ENCODE assay signal across 8 mouse cellular contexts in genomic region chr19:8774086-8774835, GRCm38 (mm10). TPM values are rescaled to one million over a fixed set of nuclear protein-coding genes. Genes with fewer than 3 reads are reported as not detected.
A peak's percentile ranks its signal among the peaks of the same experiment; 100 is the strongest.
DNase-seq lines count a peak whose midpoint lies in the region; ATAC-seq and TF ChIP-seq lines count a peak whose summit lies in the region.

TSS of gene Tmem179b (minus strand) at chr19:8774467.

- no peaks in the 10 kb centered on the region for H3K9me3 ChIP-seq in heart, embryonic 11.5 days (replicated peaks; ENCODE audit: control insufficient read depth, low read length)
- no peaks in the 10 kb centered on the region for H3K9me3 ChIP-seq in kidney, postnatal 0 days (replicated peaks; ENCODE audit: low read length)
- no peaks in the 10 kb centered on the region for H3K9me3 ChIP-seq in liver, embryonic 11.5 days (ENCODE audit: control insufficient read depth, low read length)
- no peaks in the 10 kb centered on the region for H3K9me3 ChIP-seq in stomach, embryonic 14.5 days (ENCODE audit: control insufficient read depth, low read depth, low read length)

- peaks cover 10% of the 10 kb centered on the region; the same call in 1 of the 2 replicates for H3K36me3 ChIP-seq in heart, embryonic 11.5 days (ENCODE audit: control insufficient read depth, insufficient read depth, low read length)
- H3K36me3 ChIP-seq in kidney, postnatal 0 days (ENCODE audit: insufficient read depth, low read length): peaks cover 13% of the 10 kb centered on the region
- H3K36me3 ChIP-seq in liver, embryonic 11.5 days (ENCODE audit: control insufficient read depth, insufficient read depth, low read length): peaks cover 16% of the 10 kb centered on the region
- H3K36me3 ChIP-seq in stomach, embryonic 14.5 days (ENCODE audit: control insufficient read depth, insufficient read depth, low read length): peaks cover 29% of the 10 kb centered on the region

- H3K4me3 ChIP-seq in heart, embryonic 11.5 days (ENCODE audit: low read depth, low read length): peak within 1 kb of the TSS; percentile 87
- peak within 1 kb of the TSS; percentile 73 for H3K4me3 ChIP-seq in kidney, postnatal 0 days (replicated peaks; ENCODE audit: low read depth, low read length)
- H3K4me3 ChIP-seq in liver, embryonic 11.5 days (ENCODE audit: low read depth, low read length): peak within 1 kb of the TSS; percentile 80
- peak within 1 kb of the TSS; percentile 75 for H3K4me3 ChIP-seq in stomach, embryonic 14.5 days (ENCODE audit: low read depth, low read length)

- peak; percentile 89 for ATAC-seq in erythroblast, adult 5-6 weeks (replicated peaks; ENCODE audit: low FRiP score, poor library complexity, severe bottlenecking)
- peak; percentile 85 for ATAC-seq in heart, embryonic 11.5 days (replicated peaks; ENCODE audit: insufficient number of reproducible peaks, low FRiP score, low TSS enrichment)
- ATAC-seq in kidney, postnatal 0 days (replicated peaks; ENCODE audit: low FRiP score, low read depth): peak; percentile 86
- peak; percentile 85 for ATAC-seq in liver, embryonic 11.5 days (replicated peaks; ENCODE audit: low FRiP score)
- peak; percentile 92 for ATAC-seq in stomach, embryonic 14.5 days (ENCODE audit: insufficient number of reproducible peaks, insufficient read depth, low FRiP score, low read depth)

- under 1% methylated on average over 65 of the region's 68 CpGs for WGBS in heart, embryonic 11.5 days (ENCODE audit: insufficient replicate concordance)
- under 1% methylated on average over 65 of the region's 68 CpGs for WGBS in kidney, postnatal 0 days
- under 1% methylated on average over 68 of the region's 68 CpGs for WGBS in liver, embryonic 11.5 days
- WGBS in stomach, embryonic 14.5 days: under 1% methylated on average over 66 of the region's 68 CpGs

- peak within 1 kb of the TSS; percentile 96 for H3K9ac ChIP-seq in heart, embryonic 11.5 days (ENCODE audit: low read depth, low read length)
- peak within 1 kb of the TSS; percentile 94 for H3K9ac ChIP-seq in kidney, postnatal 0 days (ENCODE audit: low read depth, low read length)
- H3K9ac ChIP-seq in liver, embryonic 11.5 days (ENCODE audit: low read depth, low read length): peak within 1 kb of the TSS; percentile 95
- peak within 1 kb of the TSS; percentile 94 for H3K9ac ChIP-seq in stomach, embryonic 14.5 days (replicated peaks; ENCODE audit: low read depth, low read length)

- peaks cover 17% of the 10 kb centered on the region for H3K4me1 ChIP-seq in heart, embryonic 11.5 days (ENCODE audit: control insufficient read depth, insufficient read depth, low read length)
- peaks cover 14% of the 10 kb centered on the region; the same call in 1 of the 2 replicates for H3K4me1 ChIP-seq in kidney, postnatal 0 days (replicated peaks; ENCODE audit: insufficient read depth, low read length)
- peaks cover 39% of the 10 kb centered on the region for H3K4me1 ChIP-seq in liver, embryonic 11.5 days (replicated peaks; ENCODE audit: control insufficient read depth, insufficient read depth, low read length)
- H3K4me1 ChIP-seq in stomach, embryonic 14.5 days (ENCODE audit: control insufficient read depth, insufficient read depth, low read length): peaks cover 19% of the 10 kb centered on the region

- no peaks in the 10 kb centered on the region for H3K27me3 ChIP-seq in heart, embryonic 11.5 days (ENCODE audit: control insufficient read depth, insufficient read depth, low read length)
- H3K27me3 ChIP-seq in kidney, postnatal 0 days (ENCODE audit: insufficient read depth, low read length): no peaks in the 10 kb centered on the region
- H3K27me3 ChIP-seq in liver, embryonic 11.5 days (replicated peaks; ENCODE audit: control insufficient read depth, insufficient read depth, low read length): no peaks in the 10 kb centered on the region
- H3K27me3 ChIP-seq in stomach, embryonic 14.5 days (ENCODE audit: control insufficient read depth, insufficient read depth, low read length): no peaks in the 10 kb centered on the region

- peak within 1 kb of the TSS; percentile 99 for H3K27ac ChIP-seq in heart, embryonic 11.5 days (ENCODE audit: low read depth, low read length)
- peak within 1 kb of the TSS; percentile 97 for H3K27ac ChIP-seq in kidney, postnatal 0 days
- H3K27ac ChIP-seq in liver, embryonic 11.5 days (ENCODE audit: low read depth, low read length): peak within 1 kb of the TSS; percentile 99
- H3K27ac ChIP-seq in stomach, embryonic 14.5 days (ENCODE audit: low read length): peak within 1 kb of the TSS; percentile 98

- peak; percentile 99 for DNase-seq in B cell, adult 2 months
- DNase-seq in brain, adult 2 months (ENCODE audit: low read depth, low spot score): peak; percentile 97
- peak; percentile 96 for DNase-seq in kidney, postnatal 0 days (ENCODE audit: low spot score)
- DNase-seq in liver, embryonic 11.5 days (ENCODE audit: low spot score): peak; percentile 98
- DNase-seq in naive thymus-derived CD4-positive, alpha-beta T cell, adult 2 months (ENCODE audit: low read depth): peak; percentile 98

- peak within 1 kb of the TSS; percentile 99 for H3K4me2 ChIP-seq in heart, embryonic 11.5 days
- H3K4me2 ChIP-seq in kidney, postnatal 0 days (ENCODE audit: low read length): peak within 1 kb of the TSS; percentile 93
- peak within 1 kb of the TSS; percentile 91 for H3K4me2 ChIP-seq in liver, embryonic 11.5 days
- peak within 1 kb of the TSS; percentile 98 for H3K4me2 ChIP-seq in stomach, embryonic 14.5 days (replicated peaks; ENCODE audit: low read depth, low read length)

- TF ChIP-seq CTCF in kidney, postnatal 0 days (IDR thresholded peaks at IDR 0.05; ENCODE audit: low read depth): 0 out of 2 replicates have a peak, but pooled peaks have one; percentile 8

RNA-seq across cellular contexts. Expression of gene Tmem179b, which starts in this region (rescaled TPM):
- 55.1 and 59.6 TPM in 2 replicates for total RNA-seq in erythroblast, adult 5-6 weeks (2015; ENCODE audit: low replicate concordance)
- total RNA-seq in erythroblast, adult 5-6 weeks (2017; ENCODE audit: low replicate concordance): 24.3 and 37.4 TPM in 2 replicates
- polyA plus RNA-seq in heart, embryonic 11.5 days (2014; fragmentation: Nextera tagmentation; extraction: Ambion mirVana): 63.9 and 69.9 TPM in 2 replicates
- 103 and 113 TPM in 2 replicates for polyA plus RNA-seq in kidney, postnatal 0 days (2015; fragmentation: Nextera tagmentation; extraction: Ambion mirVana)
- 116 and 119 TPM in 2 replicates for polyA plus RNA-seq in liver, embryonic 11.5 days (2014; fragmentation: Nextera tagmentation; extraction: Ambion mirVana)
- 85.4 and 94.0 TPM in 2 replicates for polyA plus RNA-seq in stomach, embryonic 14.5 days (2014; fragmentation: Nextera tagmentation; extraction: Ambion mirVana)

Comparison
In these comparisons a context has a peak if more than half of its experiments do, and no peak if none do; other contexts are left out.
1. Peak in every context shown above with its lines: DNase-seq, ATAC-seq, H3K4me3 ChIP-seq and H3K27ac ChIP-seq.